Mouse (Mus musculus): ENCODE data around the gene Tmcc3.
A peak's percentile ranks its signal among the peaks of the same experiment; 100 is the strongest.

Tmcc3 gene

GRCm38 (mm10) chr10:94415950-94416844, 104.4 kb downstream of the Tmcc3 start:
- DNase-seq (ENCODE audit: low spot score in 2 of 2), result no peak

GRCm38 (mm10) chr10:94417643-94418042, 105.9 kb downstream of the Tmcc3 start:
- DNase-seq (ENCODE audit: low spot score in 2 of 2), result no peak

GRCm38 (mm10) chr10:94426000-94426920, 114.5 kb downstream of the Tmcc3 start:
- DNase-seq (ENCODE audit: low spot score in 2 of 2), result peak; percentile 62 to 76

GRCm38 (mm10) chr10:94426921-94427270, 115.1 kb downstream of the Tmcc3 start:
- no peak for DNase-seq (ENCODE audit: low spot score in 2 of 2)

GRCm38 (mm10) chr10:94428186-94428942, 116.6 kb downstream of the Tmcc3 start:
- no peak for DNase-seq (ENCODE audit: low spot score in 2 of 2)

GRCm38 (mm10) chr10:94430566-94430965, 118.8 kb downstream of the Tmcc3 start:
- DNase-seq (ENCODE audit: low spot score in 2 of 2), result no peak

- no peak for DNase-seq (ENCODE audit: low spot score in 2 of 2)
These were observed 121.2 kb downstream of the Tmcc3 start for GRCm38 (mm10) chr10:94432933-94433332.

GRCm38 (mm10) chr10:94433901-94434300, 122.2 kb downstream of the Tmcc3 start:
- DNase-seq (ENCODE audit: low spot score in 2 of 2), result no peak

- no peak for DNase-seq (ENCODE audit: low spot score in 2 of 2)
These were observed 131.0 kb downstream of the Tmcc3 start for GRCm38 (mm10) chr10:94442725-94443124.

GRCm38 (mm10) chr10:94443453-94443852, 131.7 kb downstream of the Tmcc3 start:
- DNase-seq (ENCODE audit: low spot score in 2 of 2), result no peak

GRCm38 (mm10) chr10:94445192-94445591, 133.4 kb downstream of the Tmcc3 start:
- no peak for DNase-seq (ENCODE audit: low spot score in 2 of 2)

GRCm38 (mm10) chr10:94446379-94447008, 134.7 kb downstream of the Tmcc3 start:
- no peak for DNase-seq (ENCODE audit: low spot score in 2 of 2)

- DNase-seq (ENCODE audit: low spot score in 2 of 2), result no peak
These were observed 137.9 kb downstream of the Tmcc3 start for GRCm38 (mm10) chr10:94449676-94450075.

- DNase-seq (ENCODE audit: low spot score in 2 of 2), result no peak
These were observed 139.0 kb downstream of the Tmcc3 start for GRCm38 (mm10) chr10:94450781-94451180.

GRCm38 (mm10) chr10:94457454-94457853, 145.7 kb downstream of the Tmcc3 start:
- no peak for DNase-seq (ENCODE audit: low spot score in 2 of 2)

- DNase-seq (ENCODE audit: low spot score in 2 of 2), result peak in 1 of 2 experiments; percentile 64
These were observed 146.9 kb downstream of the Tmcc3 start for GRCm38 (mm10) chr10:94458690-94459089.

GRCm38 (mm10) chr10:94461378-94461777, 149.6 kb downstream of the Tmcc3 start:
- no peak for DNase-seq (ENCODE audit: low spot score in 2 of 2)

GRCm38 (mm10) chr10:94461871-94462270, 150.1 kb downstream of the Tmcc3 start:
- no peak for DNase-seq (ENCODE audit: low spot score in 2 of 2)

GRCm38 (mm10) chr10:94462386-94463064, 150.8 kb downstream of the Tmcc3 start:
- DNase-seq (ENCODE audit: low spot score in 2 of 2), result peak; percentile 80 to 84

GRCm38 (mm10) chr10:94463410-94463809, 151.7 kb downstream of the Tmcc3 start:
- no peak for DNase-seq (ENCODE audit: low spot score in 2 of 2)

GRCm38 (mm10) chr10:94465646-94466045, 153.9 kb downstream of the Tmcc3 start:
- no peak for DNase-seq (ENCODE audit: low spot score in 2 of 2)
